Mouse (Mus musculus) E14TG2a.4 (cell line): ENCODE measurements at regions not wholly inside any gene's neighbourhood (a gene's known extent, or its start where the extent isn't known, plus 50 kb on each side); places are given as distances from the start of the nearest gene placed in this dataset.

Source experiments
- CTCF ChIP-seq: conservative IDR thresholded peaks from 2 replicates; pipeline ENCODE4 v1.5.1; 2014; ENCODE audit warnings: low read length
- NANOG ChIP-seq: IDR thresholded peaks from 2 replicates; pipeline ENCODE4 v1.6.1; 2014; ENCODE audit warnings: borderline replicate concordance, low read length, mixed read lengths
- POU5F1 ChIP-seq: IDR thresholded peaks from 2 replicates; pipeline ENCODE4 v1.6.1; 2014; ENCODE audit warnings: low read length, borderline replicate concordance

DNA sequence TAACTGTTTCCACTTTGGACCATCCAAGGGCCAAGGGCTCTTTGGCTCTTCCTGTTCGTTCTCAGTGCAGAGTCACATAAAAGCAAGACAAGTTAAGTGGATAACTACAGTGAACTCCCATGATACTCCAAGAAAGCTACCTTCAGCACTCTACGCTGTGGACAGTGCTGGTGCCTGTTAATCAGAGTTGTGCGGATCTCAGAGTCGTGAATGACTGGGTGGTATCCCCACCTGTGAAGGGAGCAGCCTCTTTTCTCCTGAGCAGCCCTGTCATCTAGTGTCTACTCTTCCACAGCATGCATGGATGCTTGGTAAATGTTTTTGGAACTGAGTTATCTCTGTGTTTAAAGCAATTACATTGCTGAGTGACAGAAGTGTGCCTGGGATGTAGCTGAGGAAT is 568.4 kb upstream of the Map3k7 start:
- TF ChIP-seq NANOG: no peak
- TF ChIP-seq CTCF: no peak
- no peak for TF ChIP-seq POU5F1
